Mouse (Mus musculus) CH12.LX (cell line): ENCODE data around the gene Rilp. TPM values are rescaled to one million over a fixed set of nuclear protein-coding genes. Genes with fewer than 3 reads are reported as not detected.

ENCODE experiments used
- DNase-seq: peaks from one replicate; pipeline ENCODE4 v3.0.0-alpha.2; 2013; ENCODE audit errors: extremely low read depth
- H3K27ac ChIP-seq: 2 replicates; pipeline ENCODE4 v1.5.1; 2012; ENCODE audit warnings: low read depth, mild to moderate bottlenecking, control low read depth, moderate library complexity; ENCODE audit not compliant: insufficient read depth
- H3K27me3 ChIP-seq: replicated peaks from 2 replicates; pipeline ENCODE3; 2012; ENCODE audit warnings: inconsistent platforms
- H3K36me3 ChIP-seq, 2 experiments: replicated peaks in 1 of 2; 2 replicates each; pipeline versions ENCODE3 to v1.6.1; 2012; ENCODE audit warnings: inconsistent platforms in 1 of 2, low read length in 1 of 2, mild to moderate bottlenecking in 1 of 2, mixed read lengths in 1 of 2, moderate library complexity in 1 of 2; ENCODE audit not compliant: control insufficient read depth in 1 of 2, insufficient read depth in 1 of 2
- H3K4me1 ChIP-seq, 2 experiments: 2 replicates each; pipeline ENCODE4 v1.6.1; 2012; ENCODE audit warnings: inconsistent platforms in 1 of 2, moderate library complexity in 1 of 2; ENCODE audit not compliant: insufficient read depth in 2 of 2, control insufficient read depth in 1 of 2
- H3K4me2 ChIP-seq: 2 replicates; pipeline ENCODE4 v1.6.1; 2012; ENCODE audit warnings: low read depth, mild to moderate bottlenecking, control low read depth; ENCODE audit not compliant: poor library complexity, insufficient read depth, severe bottlenecking
- H3K4me3 ChIP-seq, 3 experiments: fragments of 150-350 bp in 1 of 3; sonication (generic) in 1 of 3; replicated peaks in 1 of 3; 2 replicates each; pipeline versions ENCODE3 to v1.5.1; 2011 to 2012; ENCODE audit warnings: low read depth in 2 of 3, low read length in 2 of 3, mild to moderate bottlenecking in 2 of 3, moderate library complexity in 2 of 3, control low read depth in 1 of 3, improper control_type of control experiment in 1 of 3, inconsistent platforms in 1 of 3, mixed read lengths in 1 of 3; ENCODE audit not compliant: poor library complexity in 1 of 3
- H3K79me2 ChIP-seq: replicated peaks from 2 replicates; pipeline ENCODE4 v1.6.1; 2012; ENCODE audit warnings: mild to moderate bottlenecking, moderate library complexity; ENCODE audit not compliant: control insufficient read depth, poor library complexity, insufficient read depth, severe bottlenecking; ENCODE audit errors: extremely low read depth
- H3K9ac ChIP-seq: 2 replicates; pipeline ENCODE4 v1.6.1; 2012; ENCODE audit warnings: low read depth, mild to moderate bottlenecking, control low read depth, moderate library complexity; ENCODE audit not compliant: insufficient read depth
- H3K9me3 ChIP-seq: replicated peaks from 2 replicates; pipeline ENCODE3; 2012; ENCODE audit warnings: low read length, inconsistent platforms, mixed read lengths
- BHLHE40 ChIP-seq: IDR thresholded peaks from 2 replicates; pipeline ENCODE4 v1.6.1; 2011; ENCODE audit warnings: mild to moderate bottlenecking, low read depth, low read length, improper control_type of control experiment
- CHD2 ChIP-seq: IDR thresholded peaks from 2 replicates; pipeline ENCODE4 v1.6.1; 2011; ENCODE audit warnings: low read length, improper control_type of control experiment
- CTCF ChIP-seq, 2 experiments: IDR thresholded peaks in 1 of 2; conservative IDR thresholded peaks in 1 of 2; 2 replicates each; pipeline ENCODE4 v1.5.1; 2011 to 2012; ENCODE audit warnings: low read depth in 2 of 2, low read length in 2 of 2, improper control_type of control experiment in 1 of 2, inconsistent platforms in 1 of 2, mild to moderate bottlenecking in 1 of 2, moderate library complexity in 1 of 2
- E2F4 ChIP-seq: IDR thresholded peaks from 2 replicates; pipeline ENCODE4 v1.6.1; 2011; ENCODE audit warnings: low read depth, low read length, improper control_type of control experiment; ENCODE audit not compliant: insufficient replicate concordance
- ELF1 ChIP-seq: IDR thresholded peaks from 2 replicates; pipeline ENCODE4 v1.6.1; 2014; ENCODE audit warnings: low read depth, mild to moderate bottlenecking, inconsistent platforms, low read length, improper control_type of control experiment
- ETS1 ChIP-seq: conservative IDR thresholded peaks from 2 replicates; pipeline ENCODE4 v1.6.1; 2012; ENCODE audit warnings: low read depth, mild to moderate bottlenecking, inconsistent platforms, low read length, improper control_type of control experiment, moderate library complexity
- GABPA ChIP-seq: IDR thresholded peaks from 2 replicates; pipeline ENCODE4 v1.6.1; 2012; ENCODE audit warnings: low read depth, low read length, improper control_type of control experiment, inconsistent platforms; ENCODE audit not compliant: insufficient replicate concordance
- HCFC1 ChIP-seq: IDR thresholded peaks from 2 replicates; pipeline ENCODE4 v1.6.1; 2012; ENCODE audit warnings: low read depth, mild to moderate bottlenecking, inconsistent platforms, low read length, improper control_type of control experiment
- IRF4 ChIP-seq: IDR thresholded peaks from 2 replicates; pipeline ENCODE4 v1.6.1; 2014; ENCODE audit warnings: low read depth, mild to moderate bottlenecking, inconsistent platforms, low read length, improper control_type of control experiment
- JUND ChIP-seq: conservative IDR thresholded peaks from 2 replicates; pipeline ENCODE4 v1.6.1; 2011; ENCODE audit warnings: low read depth, low read length, improper control_type of control experiment
- MAFK ChIP-seq: IDR thresholded peaks from 2 replicates; pipeline ENCODE4 v1.6.1; 2011; ENCODE audit warnings: low read length, improper control_type of control experiment; ENCODE audit not compliant: insufficient replicate concordance
- MAZ ChIP-seq: IDR thresholded peaks from 2 replicates; pipeline ENCODE4 v1.6.1; 2012; ENCODE audit warnings: low read depth, mild to moderate bottlenecking, inconsistent platforms, low read length, improper control_type of control experiment, moderate library complexity
- MEF2A ChIP-seq: IDR thresholded peaks from 2 replicates; pipeline ENCODE4 v1.6.1; 2014; ENCODE audit warnings: low read depth, mild to moderate bottlenecking, inconsistent platforms, low read length, improper control_type of control experiment, borderline replicate concordance
- MXI1 ChIP-seq: IDR thresholded peaks from 2 replicates; pipeline ENCODE4 v1.6.1; 2011; ENCODE audit warnings: mild to moderate bottlenecking, low read depth, low read length, improper control_type of control experiment
- NELFE ChIP-seq: IDR thresholded peaks from 2 replicates; pipeline ENCODE4 v1.6.1; 2011; ENCODE audit warnings: low read depth, low read length, improper control_type of control experiment
- NRF1 ChIP-seq: IDR thresholded peaks from 2 replicates; pipeline ENCODE4 v1.6.1; 2014; ENCODE audit warnings: low read depth, mild to moderate bottlenecking, inconsistent platforms, low read length, improper control_type of control experiment, moderate library complexity
- POLR2A ChIP-seq: IDR thresholded peaks from 2 replicates; pipeline ENCODE4 v1.6.1; 2011; ENCODE audit warnings: low read depth, mild to moderate bottlenecking, improper control_type of control experiment, low read length
- POLR2AphosphoS2 ChIP-seq: IDR thresholded peaks from 2 replicates; pipeline ENCODE4 v1.6.1; 2011; ENCODE audit warnings: low read depth, low read length, improper control_type of control experiment
- RAD21 ChIP-seq: IDR thresholded peaks from 2 replicates; pipeline ENCODE4 v1.6.1; 2011; ENCODE audit warnings: low read depth, mild to moderate bottlenecking, low read length, improper control_type of control experiment, moderate library complexity
- RCOR1 ChIP-seq: conservative IDR thresholded peaks from 2 replicates; pipeline ENCODE4 v1.6.1; 2012; ENCODE audit warnings: low read depth, mild to moderate bottlenecking, inconsistent platforms, low read length, improper control_type of control experiment
- SIN3A ChIP-seq: IDR thresholded peaks from 2 replicates; pipeline ENCODE4 v1.6.1; 2012; ENCODE audit warnings: low read length, improper control_type of control experiment, inconsistent platforms
- SMC3 ChIP-seq: IDR thresholded peaks from 2 replicates; pipeline ENCODE4 v1.6.1; 2011; ENCODE audit warnings: low read depth, low read length, improper control_type of control experiment
- TBP ChIP-seq: conservative IDR thresholded peaks from 2 replicates; pipeline ENCODE4 v1.6.1; 2011; ENCODE audit warnings: low read depth, low read length, improper control_type of control experiment
- TCF12 ChIP-seq: IDR thresholded peaks from 2 replicates; pipeline ENCODE4 v1.6.1; 2014; ENCODE audit warnings: low read depth, mild to moderate bottlenecking, inconsistent platforms, low read length, improper control_type of control experiment
- USF1 ChIP-seq: IDR thresholded peaks from 2 replicates; pipeline ENCODE4 v1.6.1; 2014; ENCODE audit warnings: low read depth, mild to moderate bottlenecking, inconsistent platforms, low read length, improper control_type of control experiment
- USF2 ChIP-seq: conservative IDR thresholded peaks from 2 replicates; pipeline ENCODE4 v1.6.1; 2011; ENCODE audit warnings: low read depth, low read length, improper control_type of control experiment
- ZKSCAN1 ChIP-seq: IDR thresholded peaks from 2 replicates; pipeline ENCODE4 v1.6.1; 2012; ENCODE audit warnings: low read depth, inconsistent platforms, low read length, improper control_type of control experiment, borderline replicate concordance
- ZMIZ1 ChIP-seq: IDR thresholded peaks from 2 replicates; pipeline ENCODE4 v1.6.1; 2012; ENCODE audit warnings: low read depth, mild to moderate bottlenecking, inconsistent platforms, low read length, improper control_type of control experiment
- ZNF384 ChIP-seq: IDR thresholded peaks from 2 replicates; pipeline ENCODE4 v1.6.1; 2012; ENCODE audit warnings: low read depth, low read length, improper control_type of control experiment, inconsistent platforms
- dilution Hi-C: fragments of 300-500 bp; cut with MboI; formaldehyde crosslinking; loops from 2 replicates; pipeline ENCODE4 v1.14.3; 2020; ENCODE audit warnings: low sequenced_read_pairs; ENCODE audit not compliant: extremely low pct_unique_long_range_greater_than_20kb, extremely low pct_ligation_motif_present
- in situ Hi-C: fragments of 300-500 bp; cut with MboI; formaldehyde crosslinking; loops from 3 replicates; pipeline ENCODE4 v1.14.3; 2019; ENCODE audit warnings: low sequenced_read_pairs, low pct_ligation_motif_present, low pct_unique_long_range_greater_than_20kb, mixed read lengths
- polyA plus RNA-seq: library from polyadenylated mRNA; unstranded; fragments of >175 nt; gene quantifications from 2 replicates; pipeline ENCODE4 v1.2.1, GENCODE M21; 2012; ENCODE audit warnings: low read depth; ENCODE audit not compliant: insufficient read length
- total RNA-seq, 2 experiments: library from RNA; depleted of rRNA; stranded (reverse); fragments of 300-350 nt in 1 of 2; fragments of >200 nt in 1 of 2; gene quantifications; 2 replicates each; pipeline ENCODE4 v1.2.3; 2012 to 2014

The Rilp gene
- total and polyA plus RNA-seq, 3 experiments: 0.17 to 1.1 (median 0.72) TPM

GRCm38 (mm10) chr11:75559870-75560504 lies 50.1 kb downstream of the Rilp start:
- Histone ChIP-seq H3K9me3 (peaks cover 6% of the 10 kb centered on the region), H3K36me3 (peaks cover 0 to 26% of the 10 kb centered on the region in 2 experiments)
- TF ChIP-seq SIN3A (no peak), ELF1 (no peak), HCFC1 (no peak)
- TF ChIP-seq, all 38 proteins: peak for 0
- Histone ChIP-seq H3K4me3 (no peak overlapping the region), H3K27me3 (no peaks in the 10 kb centered on the region), H3K27ac (no peak overlapping the region), H3K4me2 (no peak overlapping the region), H3K9ac (no peak overlapping the region), H3K79me2 (no peaks in the 10 kb centered on the region), H3K4me1 (peaks cover 38 to 64% of the 10 kb centered on the region in 2 experiments)
- in situ Hi-C loops: no loop called here
- DNase-seq: no peak
- dilution Hi-C loops: no loop called here

GRCm38 (mm10) chr11:75560530-75561409 lies 50.9 kb downstream of the Rilp start:
- Histone ChIP-seq H3K9me3 (peaks cover 6% of the 10 kb centered on the region), H3K27me3 (no peaks in the 10 kb centered on the region), H3K4me2 (peak overlapping the region; percentile 52), H3K4me3 (peak overlapping the region in 2 of 3 experiments; percentile 12 to 28), H3K4me1 (peaks cover 43 to 72% of the 10 kb centered on the region in 2 experiments), H3K79me2 (no peaks in the 10 kb centered on the region), H3K27ac (peak overlapping the region; percentile 68), H3K36me3 (peaks cover 0 to 31% of the 10 kb centered on the region in 2 experiments), H3K9ac (peak overlapping the region; percentile 27)
- in situ Hi-C loops (no loop called here), dilution Hi-C loops (no loop called here)
- DNase-seq: peak; percentile 91
- TF ChIP-seq TBP (no peak), NELFE (peak; percentile 53; the same call in 1 of the 2 replicates), ELF1 (peak; percentile 86), BHLHE40 (peak; percentile 78), JUND (no peak), CHD2 (peak; percentile 59; the same call in 1 of the 2 replicates), MEF2A (peak; percentile 88), ZMIZ1 (peak; percentile 84), E2F4 (no peak), NRF1 (peak; percentile 48), TCF12 (peak; percentile 100), GABPA (no peak), ETS1 (peak; percentile 87), CTCF (conservative IDR thresholded peaks at IDR 0.05 in 1 of 2, IDR thresholded peaks at IDR 0.05 in 1 of 2; ENCODE audit: low read depth in 2 of 2, low read length in 2 of 2) (no peak), RCOR1 (peak; percentile 88), MAZ (peak; percentile 99), POLR2AphosphoS2 (peak; percentile 52; the same call in 1 of the 2 replicates), MAFK (peak; percentile 53; the same call in 1 of the 2 replicates), SIN3A (peak; percentile 89), USF1 (no peak), ZNF384 (no peak), SMC3 (peak; percentile 6; the same call in 1 of the 2 replicates), ZKSCAN1 (no peak), POLR2A (peak; percentile 70), USF2 (no peak), RAD21 (no peak; the same call in 1 of the 2 replicates), HCFC1 (peak; percentile 57), MXI1 (peak; percentile 69), IRF4 (peak; percentile 66)
